Mouse (Mus musculus) spleen, adult 2 months (tissue): ENCODE results near the gene Aatk.

Experiments used
- CTCF ChIP-seq: fragments of 200-500 bp; IDR thresholded peaks from 2 replicates; pipeline ENCODE4 v1.5.1; 2011; ENCODE audit warnings: mild to moderate bottlenecking, inconsistent platforms; ENCODE audit not compliant: insufficient read depth, insufficient read length, insufficient replicate concordance; ENCODE audit errors: extremely low read depth
- POLR2A ChIP-seq: fragments of 200-500 bp; IDR thresholded peaks from 2 replicates; pipeline ENCODE4 v1.6.1; 2011; ENCODE audit warnings: low read depth, low read length, inconsistent platforms

GRCm38 (mm10) chr11:119966294-119966693, 80.7 kb downstream of the Aatk start:
- TF ChIP-seq CTCF, result no peak
- TF ChIP-seq POLR2A, result no peak
